In genomic region chr15:91167850-91168562, GRCm38 (mm10) we compare ENCODE assay signal across 18 mouse cellular contexts. TPM values are rescaled to one million over a fixed set of nuclear protein-coding genes. Genes with fewer than 3 reads are reported as not detected.
DNase-seq lines count a peak whose midpoint lies in the region; ATAC-seq lines count a peak whose summit lies in the region.
"Had no signal": no experiment of that assay in that cellular context is flagged by ENCODE, and none has a peak within 500 bp of the region (broad histone marks: within the 10 kb centered on the region; RNA-seq: fewer than 3 reads in every experiment).

No protein-coding gene starts in this region.

- no peak for ATAC-seq in midbrain, embryonic 11.5 days (ENCODE audit: low FRiP score)
- no peak for ATAC-seq in midbrain, embryonic 13.5 days
- peak; percentile 74 for ATAC-seq in granulocyte monocyte progenitor cell, adult 5-6 weeks (replicated peaks; ENCODE audit: poor library complexity, severe bottlenecking)
- ATAC-seq in monocyte, adult 5-6 weeks (replicated peaks; ENCODE audit: insufficient number of reproducible peaks, low FRiP score, low TSS enrichment, poor library complexity, severe bottlenecking), result peak; percentile 86
- ATAC-seq: forebrain, embryonic 14.5 days had no signal

- H3K27ac ChIP-seq in midbrain, embryonic 11.5 days (ENCODE audit: low read depth, low read length), result no peak overlapping the region
- no peak overlapping the region for H3K27ac ChIP-seq in midbrain, embryonic 13.5 days
- H3K27ac ChIP-seq: hindbrain, embryonic 14.5 days had no signal

- no peaks in the 10 kb centered on the region for H3K9me3 ChIP-seq in midbrain, embryonic 11.5 days (ENCODE audit: control insufficient read depth, low read length)
- no peaks in the 10 kb centered on the region for H3K9me3 ChIP-seq in midbrain, embryonic 13.5 days

- DNase-seq in midbrain, embryonic 11.5 days (ENCODE audit: low spot score, missing footprints), result peak; percentile 45
- DNase-seq in T-cell, adult 2 months (ENCODE audit: low spot score), result peak; percentile 5
- DNase-seq in left cerebral cortex, adult 11 months (ENCODE audit: low spot score), result no peak
- DNase-seq in Muller cell, postnatal 12 days (ENCODE audit: inconsistent ontology term), result no peak
- no peak for DNase-seq in left cerebral cortex, adult 8-10 months (ENCODE audit: low spot score in 2 of 2)
- DNase-seq: cerebellum, adult 9-10 months; gastrocnemius, postnatal 25 days; kidney, adult 9 months; lung, adult 2 months; midbrain, embryonic 14.5 days; right cerebral cortex, postnatal 14 days had no signal

- no peaks in the 10 kb centered on the region for H3K4me1 ChIP-seq in midbrain, embryonic 11.5 days (ENCODE audit: control insufficient read depth, insufficient read depth, low read length)
- H3K4me1 ChIP-seq in midbrain, embryonic 13.5 days (replicated peaks), result 0 out of 2 replicates have a peak, but pooled peaks cover 9% of the 10 kb centered on the region

- no peak overlapping the region for H3K9ac ChIP-seq in midbrain, embryonic 11.5 days (ENCODE audit: low read length)
- no peak overlapping the region for H3K9ac ChIP-seq in midbrain, embryonic 13.5 days (replicated peaks)
- H3K9ac ChIP-seq: hindbrain, embryonic 14.5 days had no signal

- H3K27me3 ChIP-seq in midbrain, embryonic 11.5 days (ENCODE audit: control insufficient read depth, insufficient read depth, low read length), result no peaks in the 10 kb centered on the region
- no peaks in the 10 kb centered on the region for H3K27me3 ChIP-seq in midbrain, embryonic 13.5 days

- H3K36me3 ChIP-seq in midbrain, embryonic 11.5 days (ENCODE audit: control insufficient read depth, insufficient read depth, low read length), result 0 out of 2 replicates have a peak, but pooled peaks cover 3% of the 10 kb centered on the region
- no peaks in the 10 kb centered on the region for H3K36me3 ChIP-seq in midbrain, embryonic 13.5 days

- WGBS in midbrain, embryonic 11.5 days, result 92% methylated on average over 13 of the region's 13 CpGs
- whole genome bisulfite sequencing in midbrain, embryonic 13.5 days, result 94% methylated on average over 13 of the region's 13 CpGs

- H3K4me3 ChIP-seq in midbrain, embryonic 11.5 days (ENCODE audit: low read depth, low read length), result no peak overlapping the region
- H3K4me3 ChIP-seq in midbrain, embryonic 13.5 days (replicated peaks), result no peak overlapping the region

- H3K4me2 ChIP-seq in midbrain, embryonic 11.5 days, result no peak overlapping the region
- H3K4me2 ChIP-seq in midbrain, embryonic 13.5 days (replicated peaks), result no peak overlapping the region
- H3K4me2 ChIP-seq: hindbrain, embryonic 14.5 days had no signal

RNA-seq across cellular contexts. Expression of gene Abcd2, which starts 23.6 kb away (rescaled TPM):
- 32.5 and 36.2 TPM in 2 replicates for polyA plus RNA-seq in midbrain, embryonic 11.5 days (2014; fragmentation: Nextera tagmentation; extraction: Ambion mirVana)
- 18.6 and 18.8 TPM in 2 replicates for polyA plus RNA-seq in midbrain, embryonic 13.5 days (2015; fragmentation: Nextera tagmentation; extraction: Ambion mirVana)
- 29.6 and 42.3 TPM in 2 replicates for total RNA-seq in granulocyte monocyte progenitor cell, adult 5-6 weeks (2014; fragmentation: Nextera tagmentation)
- 45.2 and 58.2 TPM in 2 replicates for total RNA-seq in granulocyte monocyte progenitor cell, adult 5-6 weeks (2017)
- 23.4 to 36.4 TPM (median 32.9 TPM) in 3 replicates for total RNA-seq in monocyte, adult 5-6 weeks (2017)
- total RNA-seq in left cerebral cortex, adult 8-10 months (2022), result 10 to 100 TPM; 29.0 to 33.4 (median 29.6) TPM

RNA-seq across cellular contexts. Expression of gene CN725425, which starts 31.3 kb away (rescaled TPM):
- not detected in 2 replicates for polyA plus RNA-seq in midbrain, embryonic 11.5 days (2014; fragmentation: Nextera tagmentation; extraction: Ambion mirVana)
- not detected in 2 replicates for polyA plus RNA-seq in midbrain, embryonic 13.5 days (2015; fragmentation: Nextera tagmentation; extraction: Ambion mirVana)
- total RNA-seq in granulocyte monocyte progenitor cell, adult 5-6 weeks (2014; fragmentation: Nextera tagmentation), result not detected in 2 replicates
- not detected in 2 replicates for total RNA-seq in granulocyte monocyte progenitor cell, adult 5-6 weeks (2017)
- total RNA-seq in monocyte, adult 5-6 weeks (2017), result not detected in 3 replicates
- total RNA-seq in left cerebral cortex, adult 8-10 months (2022), result not detected
- total RNA-seq: gastrocnemius, postnatal 25 days had no signal
- polyA plus RNA-seq: brain, embryonic 14.5 days; forebrain, embryonic 14.5 days; heart, embryonic 14.5 days; hindbrain, embryonic 14.5 days; lung, adult 2 months had no signal

Comparison
In these comparisons a context has a peak if more than half of its experiments do, and no peak if none do; other contexts are left out.
1. ATAC-seq: peak in granulocyte monocyte progenitor cell, adult 5-6 weeks (single experiment) and monocyte, adult 5-6 weeks (single experiment); none in midbrain, embryonic 11.5 days (single experiment) and midbrain, embryonic 13.5 days (single experiment).
2. DNase-seq: peak in midbrain, embryonic 11.5 days (single experiment) and T-cell, adult 2 months (single experiment); none in left cerebral cortex, adult 11 months (single experiment), Muller cell, postnatal 12 days (single experiment) and left cerebral cortex, adult 8-10 months (0 of 2).